Mouse (Mus musculus) liver, embryonic 15.5 days (tissue): ENCODE measurements around the gene Chka. TPM values are rescaled to one million over a fixed set of nuclear protein-coding genes. Genes with fewer than 3 reads are reported as not detected.

ENCODE experiments used
- ATAC-seq: fragments of 200-750 bp; cut with Nextera tagmentation; 2 replicates; pipeline ENCODE4 v1.8.0; 2017; ENCODE audit warnings: moderate number of reproducible peaks, mild to moderate bottlenecking, moderate library complexity; ENCODE audit not compliant: insufficient read depth
- H3K27ac ChIP-seq: fragments of 300-500 bp; sonication (generic); replicated peaks from 2 replicates; pipeline ENCODE4 v1.5.1; 2015; ENCODE audit warnings: mild to moderate bottlenecking, inconsistent platforms
- H3K27me3 ChIP-seq: fragments of 300-500 bp; sonication (generic); 2 replicates; pipeline ENCODE4 v1.6.1; 2015; ENCODE audit warnings: mild to moderate bottlenecking, inconsistent platforms
- H3K36me3 ChIP-seq: fragments of 300-500 bp; sonication (generic); replicated peaks from 2 replicates; pipeline ENCODE4 v1.6.1; 2015; ENCODE audit warnings: moderate library complexity, mild to moderate bottlenecking, inconsistent platforms
- H3K4me1 ChIP-seq: fragments of 300-500 bp; sonication (generic); replicated peaks from 2 replicates; pipeline ENCODE4 v1.6.1; 2015; ENCODE audit warnings: inconsistent platforms
- H3K4me2 ChIP-seq: fragments of 300-500 bp; sonication (generic); 2 replicates; pipeline ENCODE4 v1.6.1; 2015; ENCODE audit warnings: moderate library complexity, mild to moderate bottlenecking, inconsistent platforms
- H3K4me3 ChIP-seq: fragments of 300-500 bp; sonication (generic); replicated peaks from 2 replicates; pipeline ENCODE4 v1.5.1; 2015; ENCODE audit warnings: mild to moderate bottlenecking, inconsistent platforms
- H3K9ac ChIP-seq: fragments of 300-500 bp; sonication (generic); 2 replicates; pipeline ENCODE4 v1.6.1; 2015; ENCODE audit warnings: moderate library complexity, mild to moderate bottlenecking, inconsistent platforms
- H3K9me3 ChIP-seq: fragments of 300-500 bp; sonication (generic); replicated peaks from 2 replicates; pipeline ENCODE4 v1.6.1; 2016; ENCODE audit warnings: inconsistent platforms
- WGBS: fragments of 180-500 bp; shearing (Covaris S2); methylation state at CpG from one replicate; pipeline ENCODE4 v1.1.7; 2015; ENCODE audit warnings: mixed read lengths; ENCODE audit not compliant: insufficient replicate concordance; 5-methylcytosine and 5-hydroxymethylcytosine counted together
- polyA plus RNA-seq: library from polyadenylated mRNA; unstranded; fragments of >200 nt; fragmentation: Nextera tagmentation; extraction: Ambion mirVana; gene quantifications from 2 replicates; pipeline ENCODE4 v1.2.1, GENCODE M21; 2015

Gene Chka
- polyA plus RNA-seq, 1 experiment from 2014 or later = 20.1 TPM

DNA sequence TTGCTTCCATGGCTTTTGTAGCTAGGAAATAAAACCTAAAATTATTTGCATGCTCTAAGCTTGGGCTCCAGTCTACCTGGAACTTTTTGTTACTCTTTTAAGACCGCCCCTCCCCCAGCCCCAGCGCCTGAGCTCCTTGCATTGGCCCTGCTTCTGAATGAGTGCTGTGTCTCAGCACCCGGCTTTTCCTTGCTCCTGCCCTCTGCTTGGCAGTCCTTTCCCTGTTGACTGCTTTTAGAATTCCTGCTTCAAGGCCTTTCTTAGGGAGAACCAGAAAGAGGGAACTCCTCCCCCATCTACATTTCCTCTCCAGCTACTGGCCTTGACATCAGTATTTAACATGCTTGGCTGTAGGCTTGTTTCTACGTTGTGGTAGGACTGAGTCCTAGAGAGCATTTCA lies 4.0 kb downstream of the Chka start:
- WGBS = 33% methylated on average over 4 of the region's 4 CpGs
- Histone ChIP-seq H3K4me1 (peaks cover 47% of the 10 kb centered on the region), H3K9me3 (no peaks in the 10 kb centered on the region), H3K9ac (no peak overlapping the region), H3K27me3 (no peaks in the 10 kb centered on the region), H3K36me3 (no peaks in the 10 kb centered on the region; the same call in 1 of the 2 replicates), H3K27ac (no peak overlapping the region), H3K4me3 (no peak overlapping the region), H3K4me2 (peak overlapping the region; percentile 33)
- ATAC-seq = no peak

DNA sequence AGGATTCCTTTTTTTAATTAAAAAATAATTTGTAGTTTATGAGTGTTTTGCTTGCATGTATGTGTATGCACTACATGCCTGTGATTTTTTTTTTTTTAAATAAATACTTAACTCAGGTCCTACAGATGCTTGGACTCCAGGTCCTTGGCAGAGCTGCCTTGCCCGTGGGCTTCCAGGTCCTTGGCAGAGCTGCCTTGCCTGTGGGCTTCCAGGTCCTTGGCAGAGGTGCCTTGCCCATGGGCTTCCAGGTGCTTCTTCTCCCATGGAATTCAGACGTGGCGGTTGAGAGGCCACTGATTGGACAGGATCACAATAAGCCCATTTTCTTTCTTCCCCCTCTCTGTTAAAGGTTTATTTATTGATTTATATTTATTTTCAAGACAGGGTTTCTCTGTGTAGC lies 5.6 kb downstream of the Chka start:
- Histone ChIP-seq H3K4me1 (peaks cover 33% of the 10 kb centered on the region), H3K4me2 (no peak overlapping the region), H3K27ac (no peak overlapping the region), H3K36me3 (no peaks in the 10 kb centered on the region; the same call in 1 of the 2 replicates), H3K9me3 (no peaks in the 10 kb centered on the region), H3K9ac (no peak overlapping the region), H3K4me3 (no peak overlapping the region), H3K27me3 (no peaks in the 10 kb centered on the region)
- no peak for ATAC-seq
- 71% methylated on average over 3 of the region's 3 CpGs for WGBS

DNA sequence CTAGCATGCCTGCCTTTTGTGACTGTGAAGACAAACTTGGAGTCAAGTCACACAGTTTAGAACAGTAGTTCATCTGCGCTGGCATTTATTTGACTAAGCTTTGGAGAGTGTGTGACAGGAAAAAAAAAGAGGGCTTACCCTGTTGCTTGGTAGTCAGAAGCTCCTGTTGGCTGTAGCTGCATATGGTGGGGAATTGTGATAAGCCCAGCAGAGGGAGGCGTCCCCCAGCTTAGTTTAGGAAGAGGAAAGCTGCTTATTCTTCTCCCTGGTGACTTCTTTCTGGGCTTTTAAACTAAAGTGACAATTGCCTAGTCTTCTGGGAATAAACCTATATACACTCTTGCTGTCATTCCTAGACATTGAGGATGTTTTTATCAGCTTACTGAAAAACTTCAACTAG lies 11.1 kb downstream of the Chka start:
- H3K4me2 ChIP-seq = no peak overlapping the region
- ATAC-seq = no peak
- no peaks in the 10 kb centered on the region for H3K27me3 ChIP-seq
- no peak overlapping the region for H3K27ac ChIP-seq
- no peaks in the 10 kb centered on the region for H3K9me3 ChIP-seq
- WGBS = 30% methylated on average over 2 of the region's 2 CpGs
- H3K4me1 ChIP-seq = peaks cover 12% of the 10 kb centered on the region
- H3K4me3 ChIP-seq = no peak overlapping the region
- H3K9ac ChIP-seq = no peak overlapping the region
- H3K36me3 ChIP-seq = peaks cover 15% of the 10 kb centered on the region

DNA sequence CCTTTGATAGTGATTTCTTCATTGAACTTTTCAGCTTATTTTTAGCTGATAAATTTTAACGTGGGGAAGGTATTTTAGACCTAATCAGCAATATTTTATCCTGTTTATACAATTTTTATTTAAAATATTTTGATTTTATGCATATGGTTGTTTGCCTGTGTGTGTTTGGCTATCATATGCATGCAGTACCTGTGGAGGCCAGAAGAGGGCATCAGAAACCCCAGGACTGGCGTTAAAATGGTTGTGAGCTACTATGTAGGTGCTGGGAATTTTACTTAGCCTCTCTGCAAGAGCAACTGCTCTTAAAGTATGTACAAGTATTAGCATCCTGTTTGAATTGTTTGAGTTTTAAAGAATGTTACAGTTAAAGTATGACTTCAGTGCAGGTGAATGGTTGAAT lies 13.4 kb downstream of the Chka start:
- ATAC-seq = no peak
- H3K4me3 ChIP-seq = no peak overlapping the region

DNA sequence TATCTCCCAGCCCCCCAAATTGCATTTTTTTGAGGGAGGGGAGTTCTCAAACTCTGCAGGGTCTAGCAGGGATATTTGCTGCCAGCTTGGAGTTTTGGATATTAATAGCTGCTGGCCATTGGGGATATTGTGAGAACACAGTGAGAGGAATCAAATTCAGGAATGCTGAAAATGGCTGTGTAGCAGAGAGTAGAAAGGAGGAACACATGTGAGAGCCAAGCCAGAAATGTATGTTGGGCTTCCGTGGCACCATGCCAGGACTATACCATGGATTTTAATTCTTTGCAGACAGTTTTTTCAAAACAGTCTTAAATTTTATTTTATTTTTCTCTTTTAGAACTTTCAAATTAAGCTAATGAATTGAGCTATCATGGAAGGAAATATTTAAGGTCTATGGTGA lies 16.7 kb downstream of the Chka start:
- WGBS = 63% methylated on average over 1 of the region's 1 CpGs
- no peak overlapping the region for H3K4me3 ChIP-seq
- no peak overlapping the region for H3K27ac ChIP-seq
- H3K36me3 ChIP-seq = peaks cover 15% of the 10 kb centered on the region
- H3K4me1 ChIP-seq = no peaks in the 10 kb centered on the region
- no peak for ATAC-seq
- H3K4me2 ChIP-seq = no peak overlapping the region
- H3K9ac ChIP-seq = no peak overlapping the region
- H3K27me3 ChIP-seq = no peaks in the 10 kb centered on the region
- H3K9me3 ChIP-seq = no peaks in the 10 kb centered on the region

More for the DNA sequence above, 13.4 kb downstream of the Chka start:
- Histone ChIP-seq H3K9ac (no peak overlapping the region), H3K36me3 (peaks cover 15% of the 10 kb centered on the region), H3K27ac (no peak overlapping the region), H3K4me2 (no peak overlapping the region), H3K27me3 (no peaks in the 10 kb centered on the region), H3K4me1 (peaks cover 8% of the 10 kb centered on the region), H3K9me3 (no peaks in the 10 kb centered on the region)
- 60% methylated on average over 2 of the region's 2 CpGs for WGBS

DNA sequence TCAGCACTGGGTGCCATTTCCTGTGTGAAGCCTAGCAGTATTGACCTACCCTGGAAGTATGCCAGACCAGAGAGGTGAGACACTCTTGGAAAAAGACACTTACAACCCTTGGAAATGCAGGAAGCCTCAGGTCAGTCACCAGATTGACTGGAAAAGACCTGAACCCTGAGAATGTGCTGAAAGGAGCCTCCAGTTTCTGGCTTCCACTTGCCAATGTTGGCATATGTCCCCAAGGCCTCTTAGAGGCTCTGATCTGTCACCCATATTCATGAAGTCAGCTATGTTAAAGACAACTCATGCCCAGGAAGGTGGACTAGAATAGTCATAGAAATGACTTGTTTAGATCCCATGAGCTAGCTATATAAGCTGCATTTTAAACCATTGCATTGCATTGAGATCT lies 19.9 kb downstream of the Chka start:
- H3K27me3 ChIP-seq = no peaks in the 10 kb centered on the region
- no peaks in the 10 kb centered on the region for H3K9me3 ChIP-seq
- H3K4me2 ChIP-seq = no peak overlapping the region
- H3K9ac ChIP-seq = no peak overlapping the region
- H3K36me3 ChIP-seq = peaks cover 3% of the 10 kb centered on the region; the same call in 1 of the 2 replicates
- no peak overlapping the region for H3K4me3 ChIP-seq
- no peaks in the 10 kb centered on the region for H3K4me1 ChIP-seq
- no peak for ATAC-seq
- H3K27ac ChIP-seq = no peak overlapping the region

DNA sequence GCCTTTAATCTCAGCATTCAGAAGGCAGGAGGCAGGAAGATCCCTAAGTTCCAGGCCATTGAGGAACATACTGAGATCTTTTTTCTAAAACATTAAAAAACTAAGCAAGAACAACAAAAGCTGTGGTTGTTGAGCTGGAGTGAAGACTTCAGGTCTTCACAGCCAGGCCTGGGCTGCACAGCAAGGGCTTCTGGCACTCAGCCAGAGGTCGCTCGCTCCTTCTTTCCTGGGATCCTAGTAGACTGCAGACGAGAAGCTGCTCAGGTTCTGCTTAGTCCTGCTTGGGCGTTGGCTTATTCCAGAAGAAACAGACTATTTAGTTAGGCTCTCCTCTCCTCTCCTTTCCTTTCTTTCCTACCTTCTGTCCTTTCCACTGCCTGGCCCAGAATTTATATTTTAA lies 20.8 kb downstream of the Chka start:
- no peak overlapping the region for H3K4me3 ChIP-seq
- no peak overlapping the region for H3K27ac ChIP-seq
- WGBS = 64% methylated on average over 4 of the region's 4 CpGs
- H3K4me1 ChIP-seq = no peaks in the 10 kb centered on the region
- H3K4me2 ChIP-seq = no peak overlapping the region
- no peak overlapping the region for H3K9ac ChIP-seq
- no peaks in the 10 kb centered on the region for H3K27me3 ChIP-seq
- no peak for ATAC-seq
- no peaks in the 10 kb centered on the region for H3K9me3 ChIP-seq
- H3K36me3 ChIP-seq = 0 out of 2 replicates have a peak, but pooled peaks cover 12% of the 10 kb centered on the region

DNA sequence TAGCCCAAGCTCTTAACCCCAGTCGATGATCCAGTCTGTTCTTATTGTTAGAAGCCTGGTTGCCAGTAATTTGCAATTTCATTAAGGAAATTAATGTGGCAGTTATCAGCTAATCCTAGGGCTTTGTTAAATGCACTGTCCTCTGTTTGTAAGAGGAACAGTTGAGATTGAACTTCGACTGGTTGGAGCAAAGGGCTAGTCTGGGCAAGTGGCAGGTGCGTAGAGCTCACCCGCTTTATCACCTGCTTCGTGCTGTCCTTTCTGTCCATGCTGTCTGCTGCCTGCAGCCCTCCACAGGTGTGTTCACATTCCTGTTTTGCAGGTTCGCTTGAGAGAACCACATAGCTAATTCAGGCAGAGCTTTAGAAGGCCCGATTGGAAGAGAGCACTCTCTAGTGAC lies 23.5 kb downstream of the Chka start:
- Histone ChIP-seq H3K4me1 (peaks cover 2% of the 10 kb centered on the region; the same call in 1 of the 2 replicates), H3K27me3 (no peaks in the 10 kb centered on the region), H3K4me3 (no peak overlapping the region), H3K36me3 (0 out of 2 replicates have a peak, but pooled peaks cover 12% of the 10 kb centered on the region), H3K9ac (no peak overlapping the region), H3K4me2 (no peak overlapping the region), H3K27ac (no peak overlapping the region), H3K9me3 (no peaks in the 10 kb centered on the region)
- WGBS = 69% methylated on average over 7 of the region's 7 CpGs
- no peak for ATAC-seq

DNA sequence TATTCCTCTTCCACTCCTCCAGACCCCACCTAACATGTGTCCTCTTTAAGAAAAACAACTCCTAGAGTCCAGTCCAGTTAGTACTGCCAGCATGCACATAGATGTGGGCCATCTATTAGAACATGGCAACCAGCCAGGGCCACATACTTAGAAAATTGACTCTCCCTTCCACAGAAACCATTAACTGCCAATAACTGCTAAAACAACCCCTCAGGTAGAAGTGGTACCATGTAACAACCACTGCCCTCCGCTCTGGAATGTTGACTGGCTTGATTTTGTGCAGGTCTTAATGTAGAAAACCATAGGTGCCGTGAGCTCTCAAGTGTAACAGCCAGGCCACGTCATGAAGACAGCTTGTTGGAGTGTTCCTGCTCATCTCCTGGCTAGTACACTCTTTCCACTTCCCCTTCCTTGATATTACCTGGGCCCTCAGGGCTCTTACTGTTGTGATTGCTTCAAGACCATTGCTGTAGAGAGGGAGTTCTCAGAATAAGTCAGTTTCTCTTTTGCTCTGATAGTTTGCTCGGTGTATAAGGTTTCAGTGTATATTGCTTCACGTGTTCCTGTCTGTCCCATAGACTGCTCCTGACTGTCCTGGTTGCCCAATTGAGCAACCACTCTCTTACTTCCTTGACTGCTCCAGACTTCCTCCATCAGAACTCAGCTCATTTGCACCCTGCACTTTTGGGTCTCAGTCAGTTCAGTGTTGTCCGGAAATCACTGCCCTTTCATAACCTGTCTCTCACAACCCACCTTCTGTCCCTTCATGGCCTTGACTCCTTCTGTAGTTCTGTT lies 28.7 kb downstream of the Chka start:
- H3K36me3 ChIP-seq = peaks cover 19% of the 10 kb centered on the region
- WGBS = 54% methylated on average over 6 of the region's 6 CpGs
- no peak overlapping the region for H3K9ac ChIP-seq
- H3K4me1 ChIP-seq = peaks cover 19% of the 10 kb centered on the region
- no peaks in the 10 kb centered on the region for H3K27me3 ChIP-seq
- no peak overlapping the region for H3K4me2 ChIP-seq
- no peaks in the 10 kb centered on the region for H3K9me3 ChIP-seq
- no peak overlapping the region for H3K27ac ChIP-seq
- peak; percentile 47; the same call in 1 of the 2 replicates for ATAC-seq
- no peak overlapping the region for H3K4me3 ChIP-seq

DNA sequence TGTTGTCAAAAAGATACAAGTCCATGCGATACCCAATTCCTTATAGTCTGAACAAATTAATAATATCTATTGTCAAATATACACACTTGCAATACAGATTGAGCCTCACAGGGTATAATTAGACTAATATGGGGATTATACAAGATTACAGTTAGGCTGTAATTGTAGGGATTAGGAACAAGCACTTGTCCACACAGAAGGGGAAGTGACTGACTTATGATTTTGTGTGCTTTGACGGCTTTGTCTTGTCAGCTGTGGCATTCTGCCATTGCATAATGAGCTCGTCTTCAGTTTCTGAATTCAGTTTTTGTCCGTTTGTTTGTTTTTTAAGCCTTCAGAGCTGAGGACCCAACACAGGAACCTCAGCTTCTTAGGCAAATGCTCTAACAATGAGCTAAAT lies 30.6 kb downstream of the Chka start:
- peaks cover 19% of the 10 kb centered on the region for H3K36me3 ChIP-seq
- H3K9ac ChIP-seq = no peak overlapping the region
- H3K27ac ChIP-seq = no peak overlapping the region
- no peak for ATAC-seq
- H3K9me3 ChIP-seq = no peaks in the 10 kb centered on the region
- WGBS = 48% methylated on average over 4 of the region's 4 CpGs
- H3K4me1 ChIP-seq = peaks cover 19% of the 10 kb centered on the region
- H3K4me3 ChIP-seq = no peak overlapping the region
- no peak overlapping the region for H3K4me2 ChIP-seq
- no peaks in the 10 kb centered on the region for H3K27me3 ChIP-seq

DNA sequence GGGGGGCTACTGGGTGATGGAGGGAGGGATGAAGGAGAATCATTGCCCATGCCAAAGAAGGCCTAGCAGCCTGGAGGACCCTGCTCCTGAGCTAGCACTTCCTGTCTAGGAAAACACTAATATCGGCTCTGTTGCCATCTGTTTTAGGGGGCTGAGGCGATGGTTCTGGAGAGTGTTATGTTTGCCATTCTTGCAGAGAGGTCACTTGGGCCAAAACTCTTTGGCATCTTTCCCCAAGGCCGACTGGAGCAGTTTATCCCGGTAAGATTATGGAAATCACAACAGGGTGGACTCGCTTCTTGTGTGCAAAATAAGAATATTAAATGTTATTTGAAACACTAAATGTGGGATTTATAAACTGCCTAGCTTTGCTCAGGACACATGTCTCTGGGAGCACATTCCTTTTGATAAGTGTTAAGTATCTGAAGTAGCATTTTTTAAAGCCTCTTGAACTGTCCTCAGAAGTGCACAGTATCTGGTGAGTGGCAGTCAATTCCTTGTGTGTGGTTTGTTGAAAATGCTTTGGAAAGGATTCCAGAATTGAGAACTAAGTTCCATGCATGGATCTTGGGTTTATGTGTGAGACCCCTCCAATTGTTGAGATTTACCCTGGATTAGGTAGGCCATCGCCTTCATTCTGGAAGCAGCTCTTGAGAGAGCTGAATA lies 32.9 kb downstream of the Chka start:
- Histone ChIP-seq H3K4me2 (no peak overlapping the region), H3K27me3 (no peaks in the 10 kb centered on the region), H3K27ac (no peak overlapping the region), H3K9ac (no peak overlapping the region), H3K9me3 (no peaks in the 10 kb centered on the region), H3K4me1 (peaks cover 19% of the 10 kb centered on the region), H3K36me3 (peaks cover 27% of the 10 kb centered on the region), H3K4me3 (no peak overlapping the region)
- 67% methylated on average over 6 of the region's 6 CpGs for WGBS
- no peak for ATAC-seq
